Mouse (Mus musculus): Measurements from ENCODE around the gene Mapkapk3. TPM values are rescaled to one million over a fixed set of nuclear protein-coding genes. Genes with fewer than 3 reads are reported as not detected.

The Mapkapk3 gene
- total and polyA plus RNA-seq, 3 experiments = 29.9 to 39.8 (median 30.1) TPM

DNA sequence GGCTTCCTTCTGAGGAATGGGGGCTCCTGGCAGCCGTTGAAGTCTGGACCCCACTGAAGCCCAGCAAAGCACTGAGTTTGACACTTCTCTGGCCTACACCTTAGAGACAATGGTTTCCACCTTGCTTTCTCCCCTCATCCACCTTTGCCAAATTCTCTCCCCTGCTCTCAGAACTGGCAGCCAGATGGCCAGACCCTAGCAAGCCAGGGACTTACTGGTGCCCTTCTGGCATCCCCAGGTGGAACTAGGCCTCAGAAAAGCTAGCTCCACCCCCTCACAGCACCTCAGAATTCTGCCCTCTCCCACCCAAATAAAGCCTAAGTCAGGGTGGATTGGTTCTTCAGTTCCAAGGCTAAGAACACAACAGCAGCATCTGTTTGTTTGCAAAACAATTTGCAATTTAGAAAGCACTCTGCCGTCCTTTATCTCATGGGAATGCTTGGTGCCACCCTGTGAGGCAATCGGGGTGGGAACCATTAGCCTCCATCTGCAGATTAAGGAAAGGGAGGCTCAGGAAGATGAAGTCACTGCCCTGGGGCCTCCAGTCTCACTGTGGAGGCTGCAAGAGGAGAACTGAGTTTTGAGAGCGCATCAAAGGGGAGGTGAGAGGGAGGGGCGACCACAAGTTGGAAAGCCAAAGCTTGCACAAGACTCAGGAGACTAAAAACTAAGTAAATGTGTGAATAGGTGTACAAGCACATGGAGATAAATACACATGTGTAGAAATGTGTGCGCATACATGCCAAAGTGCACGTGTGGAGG, 18.3 kb downstream of the Mapkapk3 start:
- in situ Hi-C loops (cut with MboI; ENCODE audit: low pct_ligation_motif_present, low pct_unique_long_range_greater_than_20kb, low sequenced_read_pairs) (no loop called here), dilution Hi-C loops (cut with MboI; ENCODE audit: extremely low pct_ligation_motif_present, extremely low pct_unique_long_range_greater_than_20kb, low sequenced_read_pairs) (no loop called here)
- H3K9ac ChIP-seq (ENCODE audit: insufficient read depth, low read depth) = no peak overlapping the region
- H3K9me3 ChIP-seq (replicated peaks; ENCODE audit: low read length) = no peaks in the 10 kb centered on the region
- TF ChIP-seq JUN (IDR thresholded peaks at IDR 0.05; ENCODE audit: insufficient read depth, low read depth, low read length) (no peak), MEF2A (IDR thresholded peaks at IDR 0.05; ENCODE audit: borderline replicate concordance, low read depth, low read length) (no peak), TCF12 (IDR thresholded peaks at IDR 0.05; ENCODE audit: low read depth, low read length) (no peak), USF1 (IDR thresholded peaks at IDR 0.05; ENCODE audit: low read depth, low read length) (no peak), PAX5 (IDR thresholded peaks at IDR 0.05; ENCODE audit: low read length) (no peak), GABPA (IDR thresholded peaks at IDR 0.05; ENCODE audit: insufficient replicate concordance, low read depth, low read length) (no peak), KAT2A (IDR thresholded peaks at IDR 0.05; ENCODE audit: insufficient replicate concordance, low read length) (no peak), CHD1 (IDR thresholded peaks at IDR 0.05; ENCODE audit: low read depth, low read length) (no peak), ZNF384 (IDR thresholded peaks at IDR 0.05; ENCODE audit: low read depth, low read length) (no peak), ETS1 (conservative IDR thresholded peaks at IDR 0.05; ENCODE audit: low read depth, low read length) (no peak), ZMIZ1 (IDR thresholded peaks at IDR 0.05; ENCODE audit: low read depth, low read length) (no peak), BHLHE40 (IDR thresholded peaks at IDR 0.05; ENCODE audit: low read depth, low read length) (no peak)
- H3K36me3 ChIP-seq (replicated peaks in 1 of 2; ENCODE audit: control insufficient read depth in 1 of 2, insufficient read depth in 1 of 2, low read length in 1 of 2) = peaks cover 0 to 55% of the 10 kb centered on the region in 2 experiments
- no peaks in the 10 kb centered on the region for H3K27me3 ChIP-seq (replicated peaks)
- no peak overlapping the region for H3K4me3 ChIP-seq (replicated peaks in 1 of 3; ENCODE audit: low read depth in 2 of 3, low read length in 2 of 3, poor library complexity in 1 of 3)
- no peak overlapping the region for H3K4me2 ChIP-seq (ENCODE audit: insufficient read depth, low read depth, poor library complexity, severe bottlenecking)
- no peaks in the 10 kb centered on the region for H3K79me2 ChIP-seq (replicated peaks; ENCODE audit: control insufficient read depth, extremely low read depth, insufficient read depth, poor library complexity, severe bottlenecking)
- H3K4me1 ChIP-seq (ENCODE audit: control insufficient read depth in 1 of 2, insufficient read depth in 2 of 2) = peaks cover 4 to 25% of the 10 kb centered on the region in 2 experiments; a peak in 2 of 4 replicates
- no peak overlapping the region for H3K27ac ChIP-seq (ENCODE audit: insufficient read depth, low read depth)
- no peak for DNase-seq (ENCODE audit: extremely low read depth)

DNA sequence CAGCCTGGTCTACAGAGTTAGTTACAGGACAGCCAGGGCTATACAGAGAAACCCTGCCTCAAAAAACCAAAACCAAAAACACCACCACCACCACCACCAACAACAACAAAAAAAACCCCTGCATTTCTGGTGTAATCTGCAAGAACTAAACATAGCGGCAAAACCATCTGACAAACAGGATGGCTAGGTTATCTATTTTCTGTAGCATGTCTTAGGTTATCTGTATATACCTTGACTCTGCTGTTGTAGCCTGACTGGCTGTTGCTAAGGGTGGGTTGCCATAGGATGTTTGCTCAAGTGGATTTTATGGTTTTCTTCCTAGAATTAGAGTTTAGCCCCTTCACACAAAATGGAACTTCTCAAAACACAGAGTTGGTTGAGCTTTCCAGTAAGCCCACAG, 19.9 kb downstream of the Mapkapk3 start:
- dilution Hi-C loops (cut with MboI; ENCODE audit: extremely low pct_ligation_motif_present, extremely low pct_unique_long_range_greater_than_20kb, low sequenced_read_pairs) = no loop called here
- no peak for DNase-seq (ENCODE audit: extremely low read depth)
- no peak overlapping the region for H3K9ac ChIP-seq (ENCODE audit: insufficient read depth, low read depth)
- no peaks in the 10 kb centered on the region for H3K27me3 ChIP-seq (replicated peaks)
- H3K4me2 ChIP-seq (ENCODE audit: insufficient read depth, low read depth, poor library complexity, severe bottlenecking) = no peak overlapping the region
- H3K9me3 ChIP-seq (replicated peaks; ENCODE audit: low read length) = no peaks in the 10 kb centered on the region
- no peak overlapping the region for H3K27ac ChIP-seq (ENCODE audit: insufficient read depth, low read depth)
- in situ Hi-C loops (cut with MboI; ENCODE audit: low pct_ligation_motif_present, low pct_unique_long_range_greater_than_20kb, low sequenced_read_pairs) = no loop called here
- no peaks in the 10 kb centered on the region for H3K79me2 ChIP-seq (replicated peaks; ENCODE audit: control insufficient read depth, extremely low read depth, insufficient read depth, poor library complexity, severe bottlenecking)
- no peak for TF ChIP-seq IRF4 (IDR thresholded peaks at IDR 0.05; ENCODE audit: low read depth, low read length)
- TF ChIP-seq POLR2AphosphoS2 (IDR thresholded peaks at IDR 0.05; ENCODE audit: low read depth, low read length) = no peak
- no peak for TF ChIP-seq MAFK (IDR thresholded peaks at IDR 0.05; ENCODE audit: insufficient replicate concordance, low read length)
- TF ChIP-seq ELF1 (IDR thresholded peaks at IDR 0.05; ENCODE audit: low read depth, low read length) = no peak
- no peak for TF ChIP-seq ZNF384 (IDR thresholded peaks at IDR 0.05; ENCODE audit: low read depth, low read length)
- H3K36me3 ChIP-seq (replicated peaks in 1 of 2; ENCODE audit: control insufficient read depth in 1 of 2, insufficient read depth in 1 of 2, low read length in 1 of 2) = peaks cover 0 to 52% of the 10 kb centered on the region in 2 experiments
- H3K4me3 ChIP-seq (replicated peaks in 1 of 3; ENCODE audit: low read depth in 2 of 3, low read length in 2 of 3, poor library complexity in 1 of 3) = no peak overlapping the region
- peaks cover under 1 to 23% of the 10 kb centered on the region in 2 experiments; a peak in 2 of 4 replicates for H3K4me1 ChIP-seq (ENCODE audit: control insufficient read depth in 1 of 2, insufficient read depth in 2 of 2)
